Mouse (Mus musculus): ENCODE measurements around the gene Src. TPM values are rescaled to one million over a fixed set of nuclear protein-coding genes. Genes with fewer than 3 reads are reported as not detected.

Gene Src
- polyA plus RNA-seq, 1 experiment from 2014 or later: 20.9 TPM

- Histone ChIP-seq H3K27me3 (ENCODE audit: control insufficient read depth, insufficient read depth, low read depth, low read length) (no peaks in the 10 kb centered on the region; the same call in 1 of the 2 replicates), H3K36me3 (ENCODE audit: control insufficient read depth, insufficient read depth, low read length) (no peaks in the 10 kb centered on the region), H3K9ac (ENCODE audit: low read length) (no peak overlapping the region), H3K27ac (ENCODE audit: low read length) (no peak overlapping the region), H3K4me1 (replicated peaks; ENCODE audit: control insufficient read depth, insufficient read depth, low read length) (no peaks in the 10 kb centered on the region), H3K4me3 (ENCODE audit: low read length) (no peak overlapping the region), H3K9me3 (ENCODE audit: control insufficient read depth, low read length) (no peaks in the 10 kb centered on the region), H3K4me2 (ENCODE audit: low read depth, low read length) (no peak overlapping the region)
- ATAC-seq (ENCODE audit: low read depth): no peak
- 42% methylated on average over 2 of the region's 2 CpGs for WGBS
Observed at GRCm38 (mm10) chr2:157500364-157500763, 82.1 kb downstream of the Src start.

GRCm38 (mm10) chr2:157501324-157501723 lies 83.1 kb downstream of the Src start:
- no peaks in the 10 kb centered on the region for H3K4me1 ChIP-seq (replicated peaks; ENCODE audit: control insufficient read depth, insufficient read depth, low read length)
- whole genome bisulfite sequencing: 55% methylated on average over 4 of the region's 4 CpGs
- no peak overlapping the region for H3K4me3 ChIP-seq (ENCODE audit: low read length)
- no peak overlapping the region for H3K9ac ChIP-seq (ENCODE audit: low read length)
- no peak overlapping the region for H3K27ac ChIP-seq (ENCODE audit: low read length)
- no peaks in the 10 kb centered on the region for H3K9me3 ChIP-seq (ENCODE audit: control insufficient read depth, low read length)
- H3K36me3 ChIP-seq (ENCODE audit: control insufficient read depth, insufficient read depth, low read length): no peaks in the 10 kb centered on the region
- H3K4me2 ChIP-seq (ENCODE audit: low read depth, low read length): no peak overlapping the region
- no peaks in the 10 kb centered on the region; the same call in 1 of the 2 replicates for H3K27me3 ChIP-seq (ENCODE audit: control insufficient read depth, insufficient read depth, low read depth, low read length)
- ATAC-seq (ENCODE audit: low read depth): no peak

- 8% methylated on average over 14 of the region's 14 CpGs for WGBS
- Histone ChIP-seq H3K36me3 (ENCODE audit: control insufficient read depth, insufficient read depth, low read length) (no peaks in the 10 kb centered on the region), H3K9ac (ENCODE audit: low read length) (no peak overlapping the region), H3K9me3 (ENCODE audit: control insufficient read depth, low read length) (no peaks in the 10 kb centered on the region), H3K27me3 (ENCODE audit: control insufficient read depth, insufficient read depth, low read depth, low read length) (no peaks in the 10 kb centered on the region; the same call in 1 of the 2 replicates), H3K4me1 (replicated peaks; ENCODE audit: control insufficient read depth, insufficient read depth, low read length) (peaks cover 5% of the 10 kb centered on the region), H3K27ac (ENCODE audit: low read length) (no peak overlapping the region), H3K4me3 (ENCODE audit: low read length) (peak overlapping the region; percentile 3; the same call in 1 of the 2 replicates), H3K4me2 (ENCODE audit: low read depth, low read length) (peak overlapping the region; percentile 32)
- peak; percentile 34; the same call in 1 of the 2 replicates for ATAC-seq (ENCODE audit: low read depth)
Observed at GRCm38 (mm10) chr2:157506779-157507178, 88.5 kb downstream of the Src start.

DNA sequence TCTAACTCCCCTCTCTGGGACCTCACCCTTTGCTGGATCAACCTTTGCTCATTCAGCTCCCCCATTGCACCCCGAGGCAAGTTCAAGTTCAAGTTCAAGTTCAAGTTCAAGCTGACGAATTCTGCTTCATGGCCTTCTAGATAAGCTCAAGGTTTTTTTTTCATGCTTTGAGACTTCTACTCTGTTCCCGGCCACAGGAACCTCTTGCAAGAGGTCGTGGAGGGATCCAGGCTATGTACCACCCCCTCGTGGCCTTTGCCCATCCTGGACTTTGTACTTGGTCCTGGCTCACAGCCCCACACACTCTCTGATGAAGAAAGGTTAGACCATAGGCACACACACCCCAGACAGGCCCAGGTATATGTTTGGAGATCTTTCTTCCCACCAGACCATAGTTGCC lies 90.9 kb downstream of the Src start:
- Histone ChIP-seq H3K4me1 (replicated peaks; ENCODE audit: control insufficient read depth, insufficient read depth, low read length) (peaks cover 5% of the 10 kb centered on the region), H3K9me3 (ENCODE audit: control insufficient read depth, low read length) (no peaks in the 10 kb centered on the region), H3K27me3 (ENCODE audit: control insufficient read depth, insufficient read depth, low read depth, low read length) (no peaks in the 10 kb centered on the region; the same call in 1 of the 2 replicates), H3K4me3 (ENCODE audit: low read length) (no peak overlapping the region), H3K27ac (ENCODE audit: low read length) (no peak overlapping the region), H3K36me3 (ENCODE audit: control insufficient read depth, insufficient read depth, low read length) (no peaks in the 10 kb centered on the region), H3K4me2 (ENCODE audit: low read depth, low read length) (no peak overlapping the region), H3K9ac (ENCODE audit: low read length) (no peak overlapping the region)
- 63% methylated on average over 5 of the region's 5 CpGs for WGBS
- no peak for ATAC-seq (ENCODE audit: low read depth)

DNA sequence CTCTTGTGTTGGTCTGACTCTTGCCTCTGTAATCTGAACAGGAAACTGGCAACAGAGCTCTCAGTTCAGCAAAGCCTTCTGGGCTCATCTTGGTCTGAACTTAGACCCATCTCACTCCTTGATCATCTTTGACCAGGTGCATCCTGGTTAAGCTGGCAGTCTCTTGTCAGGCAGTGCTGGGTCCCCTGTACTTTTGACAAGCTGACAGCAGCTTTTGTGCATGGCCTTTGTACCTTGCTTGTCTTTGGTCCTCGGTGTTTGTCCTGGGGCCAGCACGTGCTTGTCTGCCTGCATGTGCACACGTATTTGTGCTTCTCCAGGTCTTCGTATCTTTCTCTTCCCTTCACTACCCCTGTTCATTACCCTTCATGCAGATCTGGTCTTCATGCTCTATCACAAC lies 91.8 kb downstream of the Src start:
- Histone ChIP-seq H3K9me3 (ENCODE audit: control insufficient read depth, low read length) (no peaks in the 10 kb centered on the region), H3K4me3 (ENCODE audit: low read length) (no peak overlapping the region), H3K27me3 (ENCODE audit: control insufficient read depth, insufficient read depth, low read depth, low read length) (no peaks in the 10 kb centered on the region; the same call in 1 of the 2 replicates), H3K4me1 (replicated peaks; ENCODE audit: control insufficient read depth, insufficient read depth, low read length) (peaks cover 5% of the 10 kb centered on the region), H3K4me2 (ENCODE audit: low read depth, low read length) (no peak overlapping the region), H3K27ac (ENCODE audit: low read length) (no peak overlapping the region), H3K36me3 (ENCODE audit: control insufficient read depth, insufficient read depth, low read length) (no peaks in the 10 kb centered on the region), H3K9ac (ENCODE audit: low read length) (no peak overlapping the region)
- ATAC-seq (ENCODE audit: low read depth): no peak
- 71% methylated on average over 4 of the region's 4 CpGs for WGBS

DNA sequence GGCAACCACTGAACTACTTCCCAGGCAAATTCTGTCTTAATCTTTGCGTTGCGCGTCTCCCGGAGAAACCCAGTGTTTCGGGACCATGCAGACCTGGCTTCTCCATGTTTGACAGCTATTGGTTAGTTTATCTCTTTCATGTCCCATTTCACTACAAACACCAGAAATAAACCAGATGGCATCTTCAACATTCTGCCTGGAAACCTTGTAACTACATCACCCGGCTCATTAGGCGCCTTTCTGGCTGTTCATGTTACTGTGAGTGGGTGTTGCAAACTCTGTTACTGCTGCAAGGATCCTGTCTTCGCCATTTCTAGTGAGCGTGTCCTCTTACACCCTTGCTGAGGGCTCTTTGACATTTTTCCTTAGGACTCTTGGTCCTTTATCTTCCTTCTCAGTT lies 94.6 kb downstream of the Src start:
- Histone ChIP-seq H3K36me3 (ENCODE audit: control insufficient read depth, insufficient read depth, low read length) (no peaks in the 10 kb centered on the region), H3K4me3 (ENCODE audit: low read length) (no peak overlapping the region), H3K27ac (ENCODE audit: low read length) (no peak overlapping the region), H3K9me3 (ENCODE audit: control insufficient read depth, low read length) (no peaks in the 10 kb centered on the region), H3K9ac (ENCODE audit: low read length) (no peak overlapping the region), H3K4me1 (replicated peaks; ENCODE audit: control insufficient read depth, insufficient read depth, low read length) (no peaks in the 10 kb centered on the region), H3K27me3 (ENCODE audit: control insufficient read depth, insufficient read depth, low read depth, low read length) (no peaks in the 10 kb centered on the region; the same call in 1 of the 2 replicates), H3K4me2 (ENCODE audit: low read depth, low read length) (no peak overlapping the region)
- ATAC-seq (ENCODE audit: low read depth): no peak
- 82% methylated on average over 9 of the region's 9 CpGs for WGBS

- WGBS: 30% methylated on average over 9 of the region's 9 CpGs
- H3K9me3 ChIP-seq (ENCODE audit: control insufficient read depth, low read length): no peaks in the 10 kb centered on the region
- no peak overlapping the region for H3K4me3 ChIP-seq (ENCODE audit: low read length)
- no peaks in the 10 kb centered on the region for H3K27me3 ChIP-seq (ENCODE audit: control insufficient read depth, insufficient read depth, low read depth, low read length)
- no peak overlapping the region for H3K9ac ChIP-seq (ENCODE audit: low read length)
- ATAC-seq (ENCODE audit: low read depth): peak; percentile 69
- no peak overlapping the region for H3K27ac ChIP-seq (ENCODE audit: low read length)
- no peak overlapping the region for H3K4me2 ChIP-seq (ENCODE audit: low read depth, low read length)
- H3K36me3 ChIP-seq (ENCODE audit: control insufficient read depth, insufficient read depth, low read length): no peaks in the 10 kb centered on the region
- no peaks in the 10 kb centered on the region for H3K4me1 ChIP-seq (replicated peaks; ENCODE audit: control insufficient read depth, insufficient read depth, low read length)
Observed at GRCm38 (mm10) chr2:157513737-157514208, 95.5 kb downstream of the Src start.

DNA sequence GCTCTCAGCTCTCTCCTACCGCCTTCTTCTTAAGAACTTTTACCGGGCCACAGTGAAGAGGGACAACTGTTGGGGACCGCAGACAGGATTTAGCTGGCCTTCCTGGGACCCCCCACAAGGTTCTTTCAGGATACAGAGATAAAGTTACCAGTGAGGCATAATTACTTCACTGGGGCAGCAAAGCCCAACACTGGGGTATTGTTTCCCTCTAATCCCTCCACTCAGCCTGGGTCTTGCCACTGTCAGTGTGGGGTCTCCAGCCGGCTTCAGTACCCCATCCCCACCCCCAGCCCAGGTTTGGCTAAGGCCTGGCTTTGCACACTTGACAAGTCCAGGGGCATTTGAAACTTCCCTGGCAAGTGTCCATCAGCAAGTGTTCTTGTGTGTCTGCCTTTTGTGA lies 96.1 kb downstream of the Src start:
- H3K27ac ChIP-seq (ENCODE audit: low read length): no peak overlapping the region

GRCm38 (mm10) chr2:157517526-157517925 lies 99.3 kb downstream of the Src start:
- ATAC-seq (ENCODE audit: low read depth): no peak
- Histone ChIP-seq H3K4me1 (replicated peaks; ENCODE audit: control insufficient read depth, insufficient read depth, low read length) (no peaks in the 10 kb centered on the region), H3K9me3 (ENCODE audit: control insufficient read depth, low read length) (no peaks in the 10 kb centered on the region), H3K27ac (ENCODE audit: low read length) (no peak overlapping the region), H3K9ac (ENCODE audit: low read length) (no peak overlapping the region), H3K27me3 (ENCODE audit: control insufficient read depth, insufficient read depth, low read depth, low read length) (no peaks in the 10 kb centered on the region), H3K4me2 (ENCODE audit: low read depth, low read length) (no peak overlapping the region), H3K36me3 (ENCODE audit: control insufficient read depth, insufficient read depth, low read length) (no peaks in the 10 kb centered on the region), H3K4me3 (ENCODE audit: low read length) (no peak overlapping the region)
- 51% methylated on average over 6 of the region's 6 CpGs for WGBS

More for the DNA sequence above, 96.1 kb downstream of the Src start:
- no peak overlapping the region for H3K9ac ChIP-seq (ENCODE audit: low read length)
- no peak overlapping the region for H3K4me2 ChIP-seq (ENCODE audit: low read depth, low read length)
- 15% methylated on average over 4 of the region's 4 CpGs for WGBS
- H3K4me1 ChIP-seq (replicated peaks; ENCODE audit: control insufficient read depth, insufficient read depth, low read length): no peaks in the 10 kb centered on the region
- no peaks in the 10 kb centered on the region for H3K27me3 ChIP-seq (ENCODE audit: control insufficient read depth, insufficient read depth, low read depth, low read length)
- H3K36me3 ChIP-seq (ENCODE audit: control insufficient read depth, insufficient read depth, low read length): no peaks in the 10 kb centered on the region
- no peak overlapping the region for H3K4me3 ChIP-seq (ENCODE audit: low read length)
- ATAC-seq (ENCODE audit: low read depth): no peak
- no peaks in the 10 kb centered on the region for H3K9me3 ChIP-seq (ENCODE audit: control insufficient read depth, low read length)

DNA sequence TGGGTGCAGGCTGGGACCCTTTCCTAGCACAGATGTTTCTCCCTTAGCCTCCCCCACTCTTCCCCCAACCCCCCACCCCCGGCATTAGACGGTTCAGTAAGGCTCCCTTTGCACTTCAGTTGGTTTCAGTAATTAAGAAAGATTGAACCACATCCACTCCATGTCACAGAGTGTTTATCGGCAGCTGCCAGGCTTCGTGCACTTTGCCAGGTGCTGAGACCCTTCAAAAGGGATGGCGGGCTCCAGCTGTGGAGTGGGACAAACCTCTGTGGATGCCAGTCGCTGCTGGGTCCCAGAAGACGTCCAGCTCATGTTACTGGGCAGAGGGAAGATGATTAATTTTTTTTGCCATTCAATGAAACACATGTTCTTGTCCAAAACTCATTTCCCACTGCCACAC lies 100.2 kb downstream of the Src start:
- Histone ChIP-seq H3K9ac (ENCODE audit: low read length) (no peak overlapping the region), H3K27ac (ENCODE audit: low read length) (no peak overlapping the region), H3K27me3 (ENCODE audit: control insufficient read depth, insufficient read depth, low read depth, low read length) (no peaks in the 10 kb centered on the region), H3K9me3 (ENCODE audit: control insufficient read depth, low read length) (no peaks in the 10 kb centered on the region), H3K4me1 (replicated peaks; ENCODE audit: control insufficient read depth, insufficient read depth, low read length) (no peaks in the 10 kb centered on the region), H3K4me2 (ENCODE audit: low read depth, low read length) (no peak overlapping the region), H3K4me3 (ENCODE audit: low read length) (no peak overlapping the region), H3K36me3 (ENCODE audit: control insufficient read depth, insufficient read depth, low read length) (no peaks in the 10 kb centered on the region)
- 32% methylated on average over 7 of the region's 7 CpGs for whole genome bisulfite sequencing
- ATAC-seq (ENCODE audit: low read depth): no peak
